Comparison of ENCODE assay signal across 11 mouse cellular contexts in genomic region chr6:136939326-136940187, GRCm38 (mm10). TPM values are rescaled to one million over a fixed set of nuclear protein-coding genes. Genes with fewer than 3 reads are reported as not detected.
DNase-seq lines count a peak whose midpoint lies in the region; ATAC-seq and TF ChIP-seq lines count a peak whose summit lies in the region.
"Had no signal": no experiment of that assay in that cellular context is flagged by ENCODE, and none has a peak within 500 bp of the region (broad histone marks: within the 10 kb centered on the region; RNA-seq: fewer than 3 reads in every experiment).

No protein-coding gene starts in this region.

- no peak overlapping the region for H3K9ac ChIP-seq in heart, embryonic 11.5 days (ENCODE audit: low read depth, low read length)
- H3K9ac ChIP-seq in liver, embryonic 12.5 days: peak overlapping the region; percentile 34; the same call in 1 of the 2 replicates
- H3K9ac ChIP-seq in stomach, postnatal 0 days (ENCODE audit: low read length): no peak overlapping the region
- H3K9ac ChIP-seq in forebrain, embryonic 15.5 days (replicated peaks): no peak overlapping the region
- H3K9ac ChIP-seq: forebrain, postnatal 0 days had no signal

- TF ChIP-seq CTCF in stomach, postnatal 0 days (IDR thresholded peaks at IDR 0.05; ENCODE audit: low read depth): no peak

- WGBS in heart, embryonic 11.5 days (ENCODE audit: insufficient replicate concordance): 52% methylated on average over 14 of the region's 14 CpGs
- 12% methylated on average over 14 of the region's 14 CpGs for WGBS in liver, embryonic 12.5 days (ENCODE audit: insufficient replicate concordance)
- WGBS in stomach, postnatal 0 days: 75% methylated on average over 14 of the region's 14 CpGs
- WGBS in forebrain, embryonic 15.5 days: 85% methylated on average over 14 of the region's 14 CpGs

- H3K4me3 ChIP-seq in heart, embryonic 11.5 days (ENCODE audit: low read depth, low read length): no peak overlapping the region
- H3K4me3 ChIP-seq in liver, embryonic 12.5 days: peak overlapping the region; percentile 34
- no peak overlapping the region for H3K4me3 ChIP-seq in stomach, postnatal 0 days (ENCODE audit: low read depth, low read length)
- H3K4me3 ChIP-seq in forebrain, embryonic 15.5 days: no peak overlapping the region

- H3K27me3 ChIP-seq in heart, embryonic 11.5 days (ENCODE audit: control insufficient read depth, insufficient read depth, low read length): no peaks in the 10 kb centered on the region
- no peaks in the 10 kb centered on the region for H3K27me3 ChIP-seq in liver, embryonic 12.5 days (replicated peaks)
- no peaks in the 10 kb centered on the region for H3K27me3 ChIP-seq in stomach, postnatal 0 days (ENCODE audit: control insufficient read depth, insufficient read depth, low read length)
- no peaks in the 10 kb centered on the region for H3K27me3 ChIP-seq in forebrain, embryonic 15.5 days

- ATAC-seq in heart, embryonic 11.5 days (replicated peaks; ENCODE audit: insufficient number of reproducible peaks, low FRiP score, low TSS enrichment): no peak
- peak; percentile 58; the same call in 1 of the 2 replicates for ATAC-seq in liver, embryonic 12.5 days
- no peak for ATAC-seq in stomach, postnatal 0 days (ENCODE audit: low FRiP score, low TSS enrichment)
- no peak for ATAC-seq in forebrain, embryonic 15.5 days (replicated peaks)
- ATAC-seq: forebrain, postnatal 0 days; intestine, postnatal 0 days had no signal

- no peak for TF ChIP-seq EP300 in stomach, postnatal 0 days (optimal IDR thresholded peaks at IDR 0.05)

- H3K27ac ChIP-seq in heart, embryonic 11.5 days (ENCODE audit: low read depth, low read length): peak overlapping the region; percentile 88
- H3K27ac ChIP-seq in liver, embryonic 12.5 days: peak overlapping the region; percentile 85
- peak overlapping the region; percentile 85 for H3K27ac ChIP-seq in stomach, postnatal 0 days (replicated peaks)
- H3K27ac ChIP-seq in forebrain, embryonic 15.5 days (replicated peaks): no peak overlapping the region

- H3K4me1 ChIP-seq in heart, embryonic 11.5 days (ENCODE audit: control insufficient read depth, insufficient read depth, low read length): peaks cover 26% of the 10 kb centered on the region
- peaks cover 76% of the 10 kb centered on the region for H3K4me1 ChIP-seq in liver, embryonic 12.5 days
- peaks cover 10% of the 10 kb centered on the region for H3K4me1 ChIP-seq in stomach, postnatal 0 days (replicated peaks; ENCODE audit: control insufficient read depth, insufficient read depth)
- H3K4me1 ChIP-seq in forebrain, embryonic 15.5 days: 0 out of 2 replicates have a peak, but pooled peaks cover 10% of the 10 kb centered on the region

- no peak for DNase-seq in heart, adult 8-10 months (ENCODE audit: low spot score)
- DNase-seq in thymus, postnatal 0 days (ENCODE audit: low spot score): peak; percentile 69
- DNase-seq in thymus, adult 18-20 months: no peak
- DNase-seq in stomach, postnatal 0 days (ENCODE audit: low spot score): no peak
- no peak for DNase-seq in cerebellum, adult 11-12 months
- DNase-seq: forebrain, postnatal 0 days had no signal

- H3K36me3 ChIP-seq in heart, embryonic 11.5 days (ENCODE audit: control insufficient read depth, insufficient read depth, low read length): no peaks in the 10 kb centered on the region
- H3K36me3 ChIP-seq in liver, embryonic 12.5 days: no peaks in the 10 kb centered on the region
- H3K36me3 ChIP-seq in stomach, postnatal 0 days (ENCODE audit: control insufficient read depth, insufficient read depth, low read length): no peaks in the 10 kb centered on the region
- no peaks in the 10 kb centered on the region for H3K36me3 ChIP-seq in forebrain, embryonic 15.5 days

- H3K9me3 ChIP-seq in heart, embryonic 11.5 days (replicated peaks; ENCODE audit: control insufficient read depth, low read length): no peaks in the 10 kb centered on the region
- H3K9me3 ChIP-seq in liver, embryonic 12.5 days (replicated peaks): no peaks in the 10 kb centered on the region
- H3K9me3 ChIP-seq in stomach, postnatal 0 days (ENCODE audit: control insufficient read depth, low read length): no peaks in the 10 kb centered on the region
- H3K9me3 ChIP-seq in forebrain, embryonic 15.5 days: no peaks in the 10 kb centered on the region

- H3K4me2 ChIP-seq in heart, embryonic 11.5 days: peak overlapping the region; percentile 60; the same call in 1 of the 2 replicates
- H3K4me2 ChIP-seq in liver, embryonic 12.5 days: peak overlapping the region; percentile 47
- H3K4me2 ChIP-seq in stomach, postnatal 0 days (replicated peaks; ENCODE audit: low read depth): no peak overlapping the region
- no peak overlapping the region for H3K4me2 ChIP-seq in forebrain, embryonic 15.5 days (replicated peaks)

RNA-seq across cellular contexts. Expression of gene Arhgdib, which starts 2.1 kb away (rescaled TPM):
- polyA plus RNA-seq in heart, embryonic 11.5 days (2014; fragmentation: Nextera tagmentation; extraction: Ambion mirVana): 115 and 128 TPM in 2 replicates
- 10 to 100 TPM; 19.6 to 27.6 (median 22.0) TPM for total RNA-seq in heart, adult 8-10 months (2022)
- 966 and 1,117 TPM in 2 replicates for polyA plus RNA-seq in thymus, postnatal 0 days (2015; fragmentation: Nextera tagmentation; extraction: Ambion mirVana)
- polyA plus RNA-seq in liver, embryonic 12.5 days (2016; fragmentation: Nextera tagmentation; extraction: Ambion mirVana): 120 and 122 TPM in 2 replicates
- 27.3 and 34.9 TPM in 2 replicates for polyA plus RNA-seq in stomach, postnatal 0 days (2015; fragmentation: Nextera tagmentation; extraction: Ambion mirVana)
- 16.8 and 17.1 TPM in 2 replicates for polyA plus RNA-seq in forebrain, embryonic 15.5 days (2015; fragmentation: Nextera tagmentation; extraction: Ambion mirVana)

RNA-seq across cellular contexts. Expression of gene Pde6h, which starts 15.9 kb away (rescaled TPM):
- polyA plus RNA-seq in heart, embryonic 11.5 days (2014; fragmentation: Nextera tagmentation; extraction: Ambion mirVana): 0.43 TPM in 1 of 2 replicates, not detected in the other
- total RNA-seq in heart, adult 8-10 months (2022): under 1 TPM in 1 of 4 experiments, not detected in 3; 0.81 TPM
- polyA plus RNA-seq in thymus, postnatal 0 days (2015; fragmentation: Nextera tagmentation; extraction: Ambion mirVana): 0.75 and 0.89 TPM in 2 replicates
- polyA plus RNA-seq in liver, embryonic 12.5 days (2016; fragmentation: Nextera tagmentation; extraction: Ambion mirVana): not detected in 2 replicates
- polyA plus RNA-seq in stomach, postnatal 0 days (2015; fragmentation: Nextera tagmentation; extraction: Ambion mirVana): 0.06 and 0.40 TPM in 2 replicates
- polyA plus RNA-seq in forebrain, embryonic 15.5 days (2015; fragmentation: Nextera tagmentation; extraction: Ambion mirVana): not detected in 2 replicates
- total RNA-seq: adrenal gland, postnatal 36 days had no signal

RNA-seq across cellular contexts. Expression of gene Erp27, which starts 17.6 kb away (rescaled TPM):
- polyA plus RNA-seq in heart, embryonic 11.5 days (2014; fragmentation: Nextera tagmentation; extraction: Ambion mirVana): 1.3 and 1.5 TPM in 2 replicates
- total RNA-seq in heart, adult 8-10 months (2022): under 1 TPM in 2 of 4 experiments, not detected in 2; 0.44 to 0.57 TPM
- polyA plus RNA-seq in thymus, postnatal 0 days (2015; fragmentation: Nextera tagmentation; extraction: Ambion mirVana): 0.72 and 1.1 TPM in 2 replicates
- 0.27 and 0.43 TPM in 2 replicates for polyA plus RNA-seq in liver, embryonic 12.5 days (2016; fragmentation: Nextera tagmentation; extraction: Ambion mirVana)
- polyA plus RNA-seq in stomach, postnatal 0 days (2015; fragmentation: Nextera tagmentation; extraction: Ambion mirVana): 0.65 and 1.0 TPM in 2 replicates
- 0.18 and 0.66 TPM in 2 replicates for polyA plus RNA-seq in forebrain, embryonic 15.5 days (2015; fragmentation: Nextera tagmentation; extraction: Ambion mirVana)

Comparison
In these comparisons a context has a peak if more than half of its experiments do, and no peak if none do; other contexts are left out.
1. H3K4me2 ChIP-seq: peak in heart, embryonic 11.5 days (single experiment) and liver, embryonic 12.5 days (single experiment); none in stomach, postnatal 0 days (single experiment) and forebrain, embryonic 15.5 days (single experiment).